Mouse (Mus musculus) embryonic fibroblast, embryonic 13.5 days (primary cell): Measurements from ENCODE around the gene Kansl1.

Experiments
- CTCF ChIP-seq: IDR thresholded peaks from 2 replicates; pipeline ENCODE4 v1.5.1; 2011; ENCODE audit warnings: mild to moderate bottlenecking, control low read depth, low read length, moderate library complexity, borderline replicate concordance; ENCODE audit not compliant: insufficient read depth
- POLR2A ChIP-seq: IDR thresholded peaks from 2 replicates; pipeline ENCODE4 v1.6.1; 2011; ENCODE audit warnings: low read depth, mild to moderate bottlenecking, control low read depth, low read length, moderate library complexity

- TF ChIP-seq POLR2A (peak; percentile 65), CTCF (no peak)
These were observed 742 bp upstream of the Kansl1 start for GRCm38 (mm10) chr11:104469371-104469835.
